Mouse (Mus musculus) B cell, adult 67 days (primary cell): ENCODE data around the gene Mndal. TPM values are rescaled to one million over a fixed set of nuclear protein-coding genes. Genes with fewer than 3 reads are reported as not detected.

Experiments used
- total RNA-seq, 2 experiments: library from RNA; stranded (reverse); gene quantifications; 4 replicates each; pipeline ENCODE4 v1.2.4; 2023

Gene Mndal
- 100 to 1,000 TPM; 530 to 659 TPM for total RNA-seq

DNA sequence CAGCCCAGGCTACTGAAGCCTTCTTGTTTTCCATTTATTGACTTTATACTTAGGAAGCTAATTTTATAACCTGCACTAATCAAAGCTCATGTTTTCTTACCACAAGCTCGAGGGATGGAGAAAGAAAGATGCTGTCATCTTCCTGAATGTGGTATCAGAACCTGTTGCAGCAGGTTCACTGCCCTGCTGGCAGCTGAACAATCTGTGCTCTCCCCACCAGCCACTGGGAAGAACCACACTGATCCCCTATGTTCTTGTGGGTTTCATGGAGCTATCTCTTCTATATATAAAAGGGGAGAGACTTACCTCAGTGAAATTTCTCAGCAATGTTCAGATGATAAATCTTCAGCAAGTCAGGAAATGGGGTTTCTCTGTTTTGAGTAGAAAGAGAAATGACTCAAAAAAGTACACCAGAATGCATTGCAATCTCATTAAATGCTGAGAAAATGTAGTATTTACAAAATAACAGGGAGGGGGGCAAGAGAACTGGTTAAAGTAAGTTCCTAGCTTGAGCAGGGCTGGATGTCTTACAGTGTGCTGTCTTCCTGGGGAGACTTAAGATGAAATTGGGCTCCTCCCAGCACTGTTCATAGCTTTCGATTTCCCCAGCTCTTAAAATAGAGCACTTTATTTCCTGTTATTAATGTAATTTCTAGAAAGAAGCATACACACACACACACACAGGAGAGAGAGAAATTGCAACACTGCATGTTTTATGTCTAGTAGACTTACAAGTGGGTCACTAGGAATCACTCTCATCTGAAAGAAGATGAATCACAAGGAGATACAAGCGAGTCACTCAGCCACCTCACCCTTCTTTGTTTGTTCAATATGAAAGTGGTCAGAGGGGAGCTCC, at the start of gene Mndal, which contains the start of gene Ifi203:
TSS of gene Mndal (minus strand) at position 568 of the 856 bp plus-strand sequence.
TSS of gene Ifi203 (minus strand) at position 749 of the 856 bp plus-strand sequence.

DNA sequence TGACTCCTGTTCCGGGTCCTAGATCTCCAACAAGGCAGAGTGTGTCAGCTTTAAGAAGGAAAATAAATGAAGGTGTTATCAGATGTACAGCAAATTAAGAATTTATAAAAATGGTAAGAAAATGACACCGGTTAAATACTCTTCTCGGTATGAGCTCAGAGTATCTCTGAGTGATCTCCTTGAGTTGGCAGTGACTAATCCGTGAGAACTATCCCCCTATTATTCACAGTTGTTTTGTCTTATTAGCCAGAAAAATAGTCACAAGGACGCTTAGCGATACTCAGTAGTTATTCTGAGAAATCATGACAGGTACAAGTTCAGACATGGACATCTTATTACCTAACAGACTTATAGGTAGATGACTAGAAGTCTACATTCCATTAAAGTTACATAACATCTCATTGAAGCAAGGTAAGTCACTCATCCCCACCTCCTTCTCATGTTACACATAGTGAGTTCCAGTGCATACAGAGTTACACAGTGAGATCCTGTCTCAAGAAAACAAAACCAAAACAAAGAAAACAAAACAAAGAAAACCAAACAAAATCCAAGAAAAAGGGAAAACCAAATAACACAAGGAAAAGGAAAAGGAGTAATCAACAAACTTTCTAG, 40.5 kb upstream of the Mndal start, which contains the start of gene Ifi202b:
TSS of gene Ifi202b (minus strand) at position 51 of the 612 bp plus-strand sequence.

DNA sequence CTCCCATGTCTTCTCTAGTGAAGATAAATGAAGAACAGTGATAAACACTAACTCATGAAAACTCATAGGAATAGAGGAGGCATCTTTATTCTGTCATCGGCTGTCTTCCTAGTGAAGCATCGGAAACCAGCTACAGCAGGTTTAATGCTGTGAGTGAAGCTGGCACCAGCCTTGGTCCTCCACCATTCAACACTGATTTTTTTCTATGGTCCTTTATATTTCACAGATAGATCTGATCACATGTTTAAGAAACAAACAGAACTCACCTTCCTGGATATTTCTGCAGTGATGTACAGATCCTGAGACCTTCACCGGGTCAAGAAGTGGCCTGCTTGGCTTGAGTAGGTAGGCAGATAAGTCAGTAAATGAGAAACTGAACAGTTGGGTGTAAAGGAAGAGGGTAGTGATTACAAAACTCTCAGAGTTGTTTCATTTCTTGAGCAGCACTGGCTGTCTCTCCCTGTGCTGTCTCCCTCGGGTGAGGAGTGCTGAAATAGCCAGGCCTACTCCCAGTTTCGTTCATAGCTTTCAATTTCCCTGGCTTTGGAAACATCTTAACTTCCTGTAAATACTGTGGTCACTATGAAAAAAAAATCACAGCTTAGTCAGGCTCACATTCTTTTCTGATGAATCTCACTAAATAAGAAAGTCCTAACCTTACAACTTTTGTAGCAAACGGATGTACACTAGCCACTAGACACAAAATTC, 29.6 kb downstream of the Mndal start, which contains the start of gene Ifi211:
TSS of gene Ifi211 (minus strand) at position 499 of the 708 bp plus-strand sequence.

Other genes with a start within 250 kb of the Mndal start
- 1 to 10 TPM; 1.1 to 1.5 TPM for gene Ifi207, start 200.7 kb downstream of the Mndal start, total RNA-seq
- gene Ifi204, start 175.5 kb downstream of the Mndal start, total RNA-seq, result 10 to 100 TPM; 14.1 to 15.1 TPM
- under 1 TPM in 1 of 2 experiments, not detected in 1; 0.44 TPM for gene Ifi211, start 29.4 kb downstream of the Mndal start, total RNA-seq
- 100 to 1,000 TPM; 289 to 326 TPM for gene Ifi203, start 181 bp upstream of the Mndal start, total RNA-seq
- not detected for gene Ifi202b, start 40.3 kb upstream of the Mndal start, total RNA-seq
- 1 to 10 TPM; 6.0 to 6.6 TPM for gene Ifi205, start 89.3 kb upstream of the Mndal start, total RNA-seq
- under 1 TPM; 0.52 to 0.53 TPM for gene Olfr433, start 98.2 kb upstream of the Mndal start, total RNA-seq
- not detected for gene Olfr432, start 106.7 kb upstream of the Mndal start, total RNA-seq
- not detected for gene Olfr430, start 124.1 kb upstream of the Mndal start, total RNA-seq
- gene Olfr429, start 141.8 kb upstream of the Mndal start, total RNA-seq, result not detected
- gene Olfr427, start 154.4 kb upstream of the Mndal start, total RNA-seq, result not detected
- gene Olfr231, start 178.7 kb upstream of the Mndal start, total RNA-seq, result not detected
- gene Olfr424, start 189.0 kb upstream of the Mndal start, total RNA-seq, result not detected
- gene Olfr420, start 213.1 kb upstream of the Mndal start, total RNA-seq, result not detected
- gene Spta1, start 230.3 kb upstream of the Mndal start, total RNA-seq, result under 1 TPM in 1 of 2 experiments, not detected in 1; 0.20 TPM